Mouse (Mus musculus) C3H10T1/2 (cell line): ENCODE measurements around the gene Tssk4. TPM values are rescaled to one million over a fixed set of nuclear protein-coding genes. Genes with fewer than 3 reads are reported as not detected.

Experiments
- polyA plus RNA-seq, 2 experiments: library from polyadenylated mRNA; unstranded; fragments of >200 nt; fragmentation: generic; extraction: Trizol; gene quantifications; one replicate each; pipeline ENCODE4 v1.2.1; 2012; ENCODE audit warnings: missing spikeins in 2 of 2

Tssk4 gene
- polyA plus RNA-seq, result 1 to 10 TPM in 1 of 2 experiments, under 1 TPM in 1; 0.29 to 1.1 TPM

DNA sequence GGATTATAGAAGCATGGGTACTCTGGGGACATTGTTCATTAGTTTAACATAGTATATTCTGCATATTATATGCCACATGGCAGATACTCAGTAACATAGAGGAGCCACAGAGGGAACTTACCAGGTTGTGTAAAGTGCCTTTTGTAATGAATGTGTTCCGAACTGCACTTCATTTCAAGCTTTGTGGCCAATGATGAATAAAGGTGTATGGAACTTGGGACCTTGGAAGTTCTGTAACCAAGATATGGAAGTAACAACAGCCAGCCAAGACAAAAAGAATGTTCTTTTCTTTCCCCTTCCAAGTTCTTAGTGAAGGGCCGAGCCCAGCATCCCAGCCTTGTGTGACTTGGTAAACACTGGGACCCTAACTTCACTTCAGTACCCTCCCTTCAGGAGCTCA is at the start of gene Tssk4:
Gene Tssk4 (plus strand): TSS at position 301 of the 400 bp plus-strand sequence.

DNA sequence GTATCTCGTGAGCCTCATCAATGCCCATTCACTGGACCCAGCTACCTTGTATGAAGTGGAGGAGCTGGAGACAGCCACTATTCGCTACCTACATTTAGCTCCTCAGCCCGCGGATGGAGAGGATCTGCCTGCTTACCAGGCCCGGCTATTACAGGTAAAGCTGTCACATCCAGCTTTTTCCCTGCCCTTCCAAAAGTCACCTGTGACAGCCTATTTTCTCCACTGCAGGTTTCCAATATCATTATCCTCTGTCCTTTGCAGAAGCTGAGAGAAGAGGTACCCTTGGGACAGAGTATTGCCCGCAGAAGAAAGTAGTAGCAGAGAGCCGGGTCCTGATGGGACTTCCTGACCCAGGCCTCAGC is 46.7 kb upstream of the Tssk4 start, which contains the start of gene Irf9:
Gene Irf9 (plus strand): TSS at position 301 of the 362 bp plus-strand sequence.

DNA sequence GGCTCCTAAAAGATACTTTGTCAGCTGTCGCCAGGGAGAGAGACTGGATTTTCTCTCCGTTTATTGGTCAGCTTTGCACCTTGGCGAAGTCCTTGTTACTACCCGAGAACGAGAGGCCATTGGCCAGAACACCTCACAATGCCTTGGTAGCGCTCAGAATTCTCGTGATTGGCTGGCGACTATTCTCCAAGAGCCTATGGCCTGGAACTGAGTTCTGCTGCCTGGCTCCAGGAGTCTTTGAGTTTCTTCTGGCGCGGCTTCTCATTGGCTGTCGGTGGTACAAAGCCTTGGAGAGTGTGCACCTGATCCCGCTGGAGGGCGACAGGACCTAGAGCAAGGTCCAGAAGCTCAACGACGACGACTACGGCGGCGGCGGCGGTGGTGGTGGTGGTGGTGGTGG is 32.2 kb upstream of the Tssk4 start, which contains the start of gene Rec8:
Gene Rec8 (plus strand): TSS at position 216 of the 400 bp plus-strand sequence.

GRCm38 (mm10) chr14:55635523-55636007 is 14.4 kb upstream of the Tssk4 start, which contains the start of gene Ipo4:
Gene Ipo4, minus strand, starts transcription at chr14:55635957.

GRCm38 (mm10) chr14:55637795-55638194 is 12.2 kb upstream of the Tssk4 start, which contains the start of gene Gm49378:
Gene Gm49378, minus strand, starts transcription at chr14:55637895.

GRCm38 (mm10) chr14:55643060-55643907 is 6.7 kb upstream of the Tssk4 start, which contains the start of gene Tm9sf1:
Gene Tm9sf1, minus strand, starts transcription at chr14:55643806.

GRCm38 (mm10) chr14:55659960-55660573 is 10.1 kb downstream of the Tssk4 start, which contains the start of gene Mdp1:
Gene Mdp1, minus strand, starts transcription at chr14:55660508.

GRCm38 (mm10) chr14:55671833-55672740 is 22.1 kb downstream of the Tssk4 start, which contains the start of the genes Gmpr2 and Nedd8:
Gene Gmpr2, plus strand, starts transcription at chr14:55671941.
Gene Nedd8, minus strand, starts transcription at chr14:55672124.

GRCm38 (mm10) chr14:55681160-55682117 is 31.5 kb downstream of the Tssk4 start, which contains the start of gene Tinf2:
Gene Tinf2, minus strand, starts transcription at chr14:55681820.

Other genes starting within 250 kb of the Tssk4 start
- 10 to 100 TPM; 26.9 to 60.5 TPM for gene Dhrs4, start 171.4 kb upstream of the Tssk4 start, polyA plus RNA-seq
- gene Carmil3, start 159.5 kb upstream of the Tssk4 start, polyA plus RNA-seq, result under 1 TPM; 0.02 to 0.26 TPM
- not detected for gene Cpne6, start 139.7 kb upstream of the Tssk4 start, polyA plus RNA-seq
- gene Nrl, start 125.2 kb upstream of the Tssk4 start, polyA plus RNA-seq, result under 1 TPM in 1 of 2 experiments, not detected in 1; 0.01 TPM
- 10 to 100 TPM; 43.7 to 67.2 TPM for gene Pck2, start 109.9 kb upstream of the Tssk4 start, polyA plus RNA-seq
- 10 to 100 TPM; 16.2 to 34.9 TPM for gene Dcaf11, start 90.2 kb upstream of the Tssk4 start, polyA plus RNA-seq
- gene A730061H03Rik, start 89.8 kb upstream of the Tssk4 start, polyA plus RNA-seq, result under 1 TPM; 0.21 to 0.70 TPM
- gene Fitm1, start 74.6 kb upstream of the Tssk4 start, polyA plus RNA-seq, result not detected
- 100 to 1,000 TPM; 148 to 216 TPM for gene Psme1, start 72.1 kb upstream of the Tssk4 start, polyA plus RNA-seq
- gene Emc9, start 64.9 kb upstream of the Tssk4 start, polyA plus RNA-seq, result 10 to 100 TPM in 1 of 2 experiments, 1 to 10 TPM in 1; 6.1 to 11.5 TPM
- gene Psme2, start 59.1 kb upstream of the Tssk4 start, polyA plus RNA-seq, result 100 to 1,000 TPM; 139 to 336 TPM
- 10 to 100 TPM; 18.0 to 18.4 TPM for gene Rnf31, start 58.5 kb upstream of the Tssk4 start, polyA plus RNA-seq
- gene Irf9, start 46.6 kb upstream of the Tssk4 start, polyA plus RNA-seq, result 10 to 100 TPM in 1 of 2 experiments, 1 to 10 TPM in 1; 1.0 to 22.0 TPM
- gene Rec8, start 32.1 kb upstream of the Tssk4 start, polyA plus RNA-seq, result not detected
- gene Ipo4, start 14.2 kb upstream of the Tssk4 start, polyA plus RNA-seq, result 100 to 1,000 TPM in 1 of 2 experiments, 10 to 100 TPM in 1; 83.9 to 139 TPM
- under 1 TPM; 0.04 to 0.05 TPM for gene Gm49378, start 12.3 kb upstream of the Tssk4 start, polyA plus RNA-seq
- gene Tm9sf1, start 6.4 kb upstream of the Tssk4 start, polyA plus RNA-seq, result 10 to 100 TPM; 25.9 to 65.1 TPM
- gene Mdp1, start 10.3 kb downstream of the Tssk4 start, polyA plus RNA-seq, result 10 to 100 TPM in 1 of 2 experiments, 1 to 10 TPM in 1; 9.1 to 23.8 TPM
- 10 to 100 TPM in 1 of 2 experiments, 1 to 10 TPM in 1; 5.5 to 13.1 TPM for gene Gmpr2, start 21.8 kb downstream of the Tssk4 start, polyA plus RNA-seq
- 100 to 1,000 TPM; 239 to 456 TPM for gene Nedd8, start 21.9 kb downstream of the Tssk4 start, polyA plus RNA-seq
- gene Tinf2, start 31.6 kb downstream of the Tssk4 start, polyA plus RNA-seq, result 10 to 100 TPM in 1 of 2 experiments, 1 to 10 TPM in 1; 9.3 to 11.8 TPM
- under 1 TPM; 0.01 to 0.08 TPM for gene Tgm1, start 63.7 kb downstream of the Tssk4 start, polyA plus RNA-seq
- gene Rabggta, start 72.1 kb downstream of the Tssk4 start, polyA plus RNA-seq, result 10 to 100 TPM in 1 of 2 experiments, 1 to 10 TPM in 1; 8.2 to 12.8 TPM
- 10 to 100 TPM; 46.0 to 89.8 TPM for gene Dhrs1, start 95.5 kb downstream of the Tssk4 start, polyA plus RNA-seq
- 10 to 100 TPM; 15.2 to 35.9 TPM for gene Nop9, start 95.5 kb downstream of the Tssk4 start, polyA plus RNA-seq
- 1 to 10 TPM in 1 of 2 experiments, under 1 TPM in 1; 0.11 to 3.7 TPM for gene Cideb, start 108.3 kb downstream of the Tssk4 start, polyA plus RNA-seq
- gene Ltb4r2, start 111.2 kb downstream of the Tssk4 start, polyA plus RNA-seq, result under 1 TPM; 0.02 to 0.05 TPM
- under 1 TPM in 1 of 2 experiments, not detected in 1; 0.04 TPM for gene Ltb4r1, start 115.8 kb downstream of the Tssk4 start, polyA plus RNA-seq
- gene Adcy4, start 133.9 kb downstream of the Tssk4 start, polyA plus RNA-seq, result not detected
- 1 to 10 TPM; 3.8 to 4.1 TPM for gene Ripk3, start 138.7 kb downstream of the Tssk4 start, polyA plus RNA-seq
- gene Nfatc4, start 173.0 kb downstream of the Tssk4 start, polyA plus RNA-seq, result 10 to 100 TPM in 1 of 2 experiments, 1 to 10 TPM in 1; 2.5 to 19.8 TPM
- 1 to 10 TPM in 1 of 2 experiments, under 1 TPM in 1; 0.09 to 4.1 TPM for gene Nynrin, start 203.8 kb downstream of the Tssk4 start, polyA plus RNA-seq
- under 1 TPM; 0.08 to 0.98 TPM for gene Cbln3, start 234.2 kb downstream of the Tssk4 start, polyA plus RNA-seq
- 1 to 10 TPM; 1.2 to 9.7 TPM for gene Khnyn, start 234.8 kb downstream of the Tssk4 start, polyA plus RNA-seq